In genomic region chr16:21793875-21794696, GRCm38 (mm10) we compare ENCODE assay signal across 8 mouse cellular contexts. TPM values are rescaled to one million over a fixed set of nuclear protein-coding genes. Genes with fewer than 3 reads are reported as not detected.
DNase-seq lines count a peak whose midpoint lies in the region; ATAC-seq and TF ChIP-seq lines count a peak whose summit lies in the region.

Gene Map3k13 (plus strand): TSS chr16:21794346.

- peak within 1 kb of the TSS; percentile 62 for H3K9ac ChIP-seq in MEL (ENCODE audit: control insufficient read depth, low read depth, low read length, poor library complexity, severe bottlenecking)
- peak within 1 kb of the TSS; percentile 71 for H3K9ac ChIP-seq in lung, postnatal 0 days (replicated peaks; ENCODE audit: low read depth)

- no peaks in the 10 kb centered on the region for H3K27me3 ChIP-seq in MEL (ENCODE audit: control insufficient read depth in 1 of 2, insufficient read depth in 2 of 2, low read length in 2 of 2)
- H3K27me3 ChIP-seq in cerebellum, adult 2 months (ENCODE audit: control insufficient read depth, insufficient read depth, low read length) = no peaks in the 10 kb centered on the region
- H3K27me3 ChIP-seq in hindbrain, embryonic 10.5 days (ENCODE audit: insufficient read depth, poor library complexity, severe bottlenecking) = no peaks in the 10 kb centered on the region
- no peaks in the 10 kb centered on the region for H3K27me3 ChIP-seq in lung, postnatal 0 days (replicated peaks; ENCODE audit: insufficient read depth, low read length)

- H3K4me2 ChIP-seq in lung, postnatal 0 days (replicated peaks; ENCODE audit: low read depth, low read length) = peak within 1 kb of the TSS; percentile 87

- peak; percentile 100 for ATAC-seq in lung, postnatal 0 days

- DNase-seq in MEL (ENCODE audit: low read depth, low spot score) = peak; percentile 94
- peak; percentile 94 to 95 for DNase-seq in cerebellum, adult 2 months
- DNase-seq in forelimb bud, embryonic 11.5 days (ENCODE audit: low read depth, low spot score) = peak; percentile 96
- peak; percentile 95 for DNase-seq in hindbrain, embryonic 10.5 days (ENCODE audit: low spot score)
- DNase-seq in layer of hippocampus, adult 9-11 months = peak; percentile 96
- peak; percentile 97 for DNase-seq in lung, postnatal 0 days (ENCODE audit: low spot score)
- peak; percentile 92 for DNase-seq in ovary, postnatal 14 days (ENCODE audit: low spot score)
- DNase-seq in thymus, postnatal 14 days = peak; percentile 95

- H3K9me3 ChIP-seq in MEL (replicated peaks; ENCODE audit: insufficient read depth, low read length) = no peaks in the 10 kb centered on the region
- no peaks in the 10 kb centered on the region for H3K9me3 ChIP-seq in hindbrain, embryonic 10.5 days
- no peaks in the 10 kb centered on the region for H3K9me3 ChIP-seq in lung, postnatal 0 days (ENCODE audit: low read length)

- WGBS in cerebellum, adult 2 months = 2% methylated on average over 47 of the region's 47 CpGs
- 2% methylated on average over 47 of the region's 47 CpGs for WGBS in hindbrain, embryonic 10.5 days
- 1% methylated on average over 47 of the region's 47 CpGs for WGBS in lung, postnatal 0 days

- peaks cover 0 to 25% of the 10 kb centered on the region in 2 experiments; a peak in 2 of 4 replicates for H3K36me3 ChIP-seq in MEL (ENCODE audit: control insufficient read depth in 1 of 2, insufficient read depth in 2 of 2, low read length in 2 of 2)
- peaks cover 5% of the 10 kb centered on the region; the same call in 1 of the 2 replicates for H3K36me3 ChIP-seq in hindbrain, embryonic 10.5 days
- H3K36me3 ChIP-seq in lung, postnatal 0 days (ENCODE audit: insufficient read depth, low read length) = no peaks in the 10 kb centered on the region

- no peak for TF ChIP-seq RAD21 in MEL (IDR thresholded peaks at IDR 0.05; ENCODE audit: low read depth, low read length)

- no peaks in the 10 kb centered on the region; the same call in 1 of the 2 replicates for H3K79me2 ChIP-seq in MEL (ENCODE audit: control insufficient read depth, insufficient read depth, low read length, poor library complexity)

- TF ChIP-seq EP300 in MEL (IDR thresholded peaks at IDR 0.05; ENCODE audit: low read depth in 1 of 2, low read length in 2 of 2) = 0 out of 4 replicates have a peak, but pooled peaks of 1 of the 2 experiments have one; percentile 16
- TF ChIP-seq EP300 in lung, postnatal 0 days (IDR thresholded peaks at IDR 0.05) = no peak

- peak within 1 kb of the TSS; percentile 85 to 92 for H3K4me3 ChIP-seq in MEL (ENCODE audit: control insufficient read depth in 1 of 2, insufficient read depth in 1 of 2, low read depth in 2 of 2, low read length in 2 of 2)
- H3K4me3 ChIP-seq in cerebellum, adult 2 months (replicated peaks; ENCODE audit: insufficient read depth, low read depth, low read length) = peak within 1 kb of the TSS; percentile 96
- H3K4me3 ChIP-seq in hindbrain, embryonic 10.5 days = peak within 1 kb of the TSS; percentile 73
- H3K4me3 ChIP-seq in lung, postnatal 0 days (ENCODE audit: low read depth, low read length) = peak within 1 kb of the TSS; percentile 73

- H3K4me1 ChIP-seq in MEL (ENCODE audit: control insufficient read depth in 1 of 2, insufficient read depth in 2 of 2, low read length in 2 of 2) = peaks cover 3 to 7% of the 10 kb centered on the region in 2 experiments; a peak in 2 of 4 replicates
- H3K4me1 ChIP-seq in cerebellum, adult 2 months (ENCODE audit: control insufficient read depth, insufficient read depth, low read length) = peaks cover 8% of the 10 kb centered on the region; the same call in 1 of the 2 replicates
- H3K4me1 ChIP-seq in hindbrain, embryonic 10.5 days (replicated peaks) = peaks cover 17% of the 10 kb centered on the region
- H3K4me1 ChIP-seq in lung, postnatal 0 days (ENCODE audit: insufficient read depth, low read depth, low read length) = no peaks in the 10 kb centered on the region

- TF ChIP-seq POLR2A in MEL (IDR thresholded peaks at IDR 0.05; ENCODE audit: control insufficient read depth in 1 of 2, insufficient read depth in 1 of 2, low read depth in 1 of 2, low read length in 2 of 2, poor library complexity in 1 of 2) = peak; percentile 81 to 87; a peak in 3 of 4 replicates
- TF ChIP-seq POLR2A in cerebellum, adult 2 months (IDR thresholded peaks at IDR 0.05; ENCODE audit: borderline replicate concordance, insufficient read depth, low read length) = peak; percentile 98

- TF ChIP-seq CTCF in MEL (IDR thresholded peaks at IDR 0.05 in 2 of 3, conservative IDR thresholded peaks at IDR 0.05 in 1 of 3; ENCODE audit: control insufficient read depth in 1 of 3, insufficient read depth in 1 of 3, low read depth in 2 of 3, low read length in 3 of 3, poor library complexity in 1 of 3, severe bottlenecking in 1 of 3) = no peak
- no peak; the same call in 1 of the 2 replicates for TF ChIP-seq CTCF in cerebellum, adult 2 months (IDR thresholded peaks at IDR 0.05; ENCODE audit: borderline replicate concordance, insufficient read depth, low read depth, low read length)
- peak; percentile 44; the same call in 1 of the 2 replicates for TF ChIP-seq CTCF in lung, postnatal 0 days (IDR thresholded peaks at IDR 0.05)

- peak within 1 kb of the TSS; percentile 63 for H3K27ac ChIP-seq in MEL (ENCODE audit: control insufficient read depth, low read depth, low read length)
- peak within 1 kb of the TSS; percentile 89 for H3K27ac ChIP-seq in cerebellum, adult 2 months (ENCODE audit: insufficient read depth, low read length)
- H3K27ac ChIP-seq in hindbrain, embryonic 10.5 days = peak within 1 kb of the TSS; percentile 92
- peak within 1 kb of the TSS; percentile 80 for H3K27ac ChIP-seq in lung, postnatal 0 days (ENCODE audit: low read length)

TF ChIP-seq in MEL, 35 proteins besides CTCF, POLR2A, EP300 and RAD21:
- TF ChIP-seq POLR2AphosphoS2 (IDR thresholded peaks at IDR 0.05; ENCODE audit: low read length) (peak; percentile 69; the same call in 1 of the 2 replicates), MAZ (IDR thresholded peaks at IDR 0.05; ENCODE audit: low read depth, low read length) (no peak), CHD2 (IDR thresholded peaks at IDR 0.05; ENCODE audit: low read length) (no peak), HCFC1 (IDR thresholded peaks at IDR 0.05; ENCODE audit: low read depth, low read length) (peak; percentile 80), MXI1 (IDR thresholded peaks at IDR 0.05; ENCODE audit: low read depth, low read length) (no peak), POLR2AphosphoS5 (IDR thresholded peaks at IDR 0.05; ENCODE audit: borderline replicate concordance, low read depth, low read length) (no peak), MYB (IDR thresholded peaks at IDR 0.05; ENCODE audit: low read depth, low read length) (no peak), MYC (IDR thresholded peaks at IDR 0.05; ENCODE audit: low read depth, low read length) (no peak), UBTF (IDR thresholded peaks at IDR 0.05; ENCODE audit: borderline replicate concordance, insufficient read depth, low read depth, low read length) (no peak), SMC3 (IDR thresholded peaks at IDR 0.05; ENCODE audit: low read depth, low read length) (no peak), TAL1 (IDR thresholded peaks at IDR 0.05; ENCODE audit: low read length) (no peak), NELFE (IDR thresholded peaks at IDR 0.05; ENCODE audit: low read depth, low read length) (peak; percentile 79), TBP (IDR thresholded peaks at IDR 0.05; ENCODE audit: low read depth, low read length) (peak; percentile 76; the same call in 1 of the 2 replicates), ZC3H11A (IDR thresholded peaks at IDR 0.05; ENCODE audit: low read depth, low read length) (no peak), NRF1 (IDR thresholded peaks at IDR 0.05; ENCODE audit: insufficient read depth, low read depth, low read length, poor library complexity, severe bottlenecking) (peak; percentile 94), SIN3A (IDR thresholded peaks at IDR 0.05; ENCODE audit: low read length) (0 out of 2 replicates have a peak, but pooled peaks have one; percentile 62), JUND (IDR thresholded peaks at IDR 0.05; ENCODE audit: low read depth, low read length) (no peak; the same call in 1 of the 2 replicates), ZNF384 (IDR thresholded peaks at IDR 0.05; ENCODE audit: low read depth, low read length) (no peak), GATA1 (IDR thresholded peaks at IDR 0.05; ENCODE audit: low read depth, low read length) (no peak), ETS1 (IDR thresholded peaks at IDR 0.05; ENCODE audit: low read depth, low read length) (peak; percentile 71), BHLHE40 (IDR thresholded peaks at IDR 0.05; ENCODE audit: borderline replicate concordance, low read depth, low read length) (no peak), MAFK (IDR thresholded peaks at IDR 0.05; ENCODE audit: borderline replicate concordance, low read depth, low read length) (no peak), MEF2A (IDR thresholded peaks at IDR 0.05; ENCODE audit: extremely low read depth, insufficient replicate concordance, low read depth, low read length, poor library complexity, severe bottlenecking) (no peak), TCF12 (IDR thresholded peaks at IDR 0.05; ENCODE audit: low read depth, low read length) (0 out of 2 replicates have a peak, but pooled peaks have one; percentile 34), ZMIZ1 (IDR thresholded peaks at IDR 0.05; ENCODE audit: low read depth, low read length) (peak; percentile 51; the same call in 1 of the 2 replicates), ELF1 (IDR thresholded peaks at IDR 0.05; ENCODE audit: low read depth, low read length) (peak; percentile 98)

RNA-seq across cellular contexts. Expression of gene Map3k13, which starts in this region (rescaled TPM):
- 0.20 and 0.23 TPM in 2 replicates for total RNA-seq in MEL (2012; rRNA removed)
- under 1 TPM in 1 of 2 experiments, not detected in 1; 0.82 TPM for polyA plus RNA-seq in MEL (2012; ENCODE audit: insufficient read depth in 1 of 2, insufficient read length in 2 of 2, low read depth in 1 of 2, low replicate concordance in 2 of 2, missing spikeins in 1 of 2)
- 13.1 and 13.3 TPM in 2 replicates for polyA plus RNA-seq in cerebellum, adult 2 months (2012; rRNA removed)
- 2.7 and 4.1 TPM in 2 replicates for polyA plus RNA-seq in hindbrain, embryonic 10.5 days (2016; fragmentation: Nextera tagmentation; extraction: Ambion mirVana)
- 0.37 TPM in 2 replicates for polyA plus RNA-seq in lung, postnatal 0 days (2015; fragmentation: Nextera tagmentation; extraction: Ambion mirVana)

Comparison
In these comparisons a context has a peak if more than half of its experiments do, and no peak if none do; other contexts are left out.
1. Peak in every context shown above with its lines: DNase-seq, ATAC-seq, H3K4me3 ChIP-seq and H3K27ac ChIP-seq.
2. Peak in DNase-seq, H3K4me3 ChIP-seq, H3K27ac ChIP-seq and H3K9ac ChIP-seq in MEL; RNA of the gene not detected or under 1 TPM.
3. Peak in DNase-seq, ATAC-seq, H3K4me3 ChIP-seq, H3K27ac ChIP-seq, H3K9ac ChIP-seq and H3K4me2 ChIP-seq in lung, postnatal 0 days; RNA of the gene not detected or under 1 TPM.